Mouse (Mus musculus) adrenal gland, postnatal 4 days (tissue): ENCODE measurements around the gene Psma7. TPM values are rescaled to one million over a fixed set of nuclear protein-coding genes. Genes with fewer than 3 reads are reported as not detected.

Experiments
- DNase-seq, 2 experiments: peaks; one replicate each; pipeline ENCODE4 v3.0.0; 2021 to 2022; ENCODE audit warnings: low spot score in 2 of 2, mixed read lengths in 2 of 2
- total RNA-seq, 2 experiments: library from RNA; stranded (reverse); gene quantifications; 2 replicates each; pipeline ENCODE4 v1.2.3; 2021

Gene Psma7
- total RNA-seq, 2 experiments from 2014 or later: 245 to 248 TPM

DNA sequence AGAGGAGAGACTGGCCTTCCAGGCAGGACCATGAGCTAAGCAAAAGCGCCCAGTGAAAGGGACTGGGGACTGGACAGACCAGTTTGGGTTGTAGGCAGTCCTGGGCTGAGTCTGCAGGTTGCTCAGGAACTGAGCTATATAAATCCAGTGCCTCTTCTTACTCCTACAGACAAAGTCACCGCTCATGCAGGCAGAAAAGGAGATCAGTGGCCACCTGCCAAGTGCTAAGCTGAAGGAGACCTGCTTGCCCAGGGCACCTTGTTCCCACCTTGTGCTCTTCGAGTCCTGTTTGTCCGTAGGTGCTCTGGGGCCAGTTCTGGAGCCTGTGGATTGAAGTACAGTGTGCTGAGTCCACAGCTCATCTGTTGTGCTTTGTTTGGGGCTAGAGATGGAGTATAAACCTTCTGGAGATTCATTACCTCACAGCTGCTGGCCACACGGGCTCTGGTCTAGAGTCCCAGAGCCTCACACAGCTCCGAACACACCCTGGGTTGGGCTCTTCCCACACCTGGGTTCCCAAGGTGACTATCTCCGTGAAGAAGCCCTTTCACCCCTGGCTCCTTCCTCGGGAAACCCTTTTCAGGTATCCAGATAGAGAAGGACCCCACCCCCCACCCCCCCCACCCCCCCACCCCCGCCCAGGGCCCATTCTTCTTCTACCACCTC is 35.7 kb downstream of the Psma7 start:
- DNase-seq: no peak

- no peak for DNase-seq
Observed at GRCm38 (mm10) chr2:180005656-180006351, 36.4 kb downstream of the Psma7 start.

- DNase-seq: no peak
Observed at GRCm38 (mm10) chr2:180001635-180002034, 40.6 kb downstream of the Psma7 start.

- no peak for DNase-seq
Observed at GRCm38 (mm10) chr2:179998431-179998830, 43.8 kb downstream of the Psma7 start.

DNA sequence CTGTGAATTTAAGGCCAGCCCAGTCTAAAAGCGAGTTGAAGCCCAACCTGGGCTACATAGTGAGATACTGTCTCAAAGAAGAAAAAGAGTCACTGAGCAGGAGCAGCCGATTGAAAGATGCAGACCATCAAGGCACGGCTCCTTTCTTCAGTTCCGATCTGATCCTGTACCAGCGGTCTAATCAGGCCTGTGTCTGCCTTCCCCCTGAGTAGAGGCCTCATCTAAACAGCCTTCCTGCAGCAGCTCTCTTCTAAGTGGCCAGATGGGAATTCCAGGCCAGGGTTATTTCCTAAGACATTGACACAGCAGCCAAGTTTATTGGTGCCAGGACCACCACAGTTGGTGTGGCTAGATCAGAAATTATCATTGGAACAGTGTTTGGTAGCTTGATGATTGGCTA is 49.2 kb downstream of the Psma7 start:
- no peak for DNase-seq

DNA sequence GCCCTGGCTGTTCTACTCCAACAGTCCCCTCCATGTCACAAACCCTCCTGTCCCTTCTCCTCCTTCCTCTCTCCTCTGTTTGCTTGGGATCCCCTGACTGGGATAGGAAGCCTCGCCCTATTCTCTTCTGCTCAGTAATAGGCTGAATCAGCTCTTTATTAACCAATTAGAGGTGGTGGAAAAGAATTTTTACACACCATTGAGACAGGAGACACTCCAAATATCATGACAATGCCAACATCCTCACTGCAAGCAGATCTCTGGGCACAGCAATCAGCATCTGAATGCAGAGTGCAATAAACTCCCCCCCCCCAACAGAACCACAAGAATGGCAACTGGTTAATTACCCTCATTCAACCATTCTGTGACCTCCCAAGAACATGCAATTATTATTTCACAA is 53.1 kb downstream of the Psma7 start:
- no peak for DNase-seq

- DNase-seq: no peak
Observed at GRCm38 (mm10) chr2:179986437-179987022, 55.7 kb downstream of the Psma7 start.

Other genes starting within 250 kb of the Psma7 start
- 10 to 100 TPM; 22.7 to 26.0 TPM for gene Taf4, start 65.8 kb downstream of the Psma7 start, total RNA-seq
- 10 to 100 TPM; 45.3 to 47.4 TPM for gene Lsm14b, start 17.4 kb downstream of the Psma7 start, total RNA-seq
- 1 to 10 TPM; 8.9 to 9.6 TPM for gene Ss18l1, start 76 bp upstream of the Psma7 start, total RNA-seq
- gene Mtg2, start 28.2 kb upstream of the Psma7 start, total RNA-seq: 10 to 100 TPM; 16.4 to 17.7 TPM
- under 1 TPM; 0.28 to 0.48 TPM for gene Hrh3, start 62.1 kb upstream of the Psma7 start, total RNA-seq
- 10 to 100 TPM; 35.1 to 37.2 TPM for gene Osbpl2, start 76.9 kb upstream of the Psma7 start, total RNA-seq
- 100 to 1,000 TPM; 128 to 136 TPM for gene Adrm1, start 129.1 kb upstream of the Psma7 start, total RNA-seq
- gene Lama5, start 183.4 kb upstream of the Psma7 start, total RNA-seq: 10 to 100 TPM; 47.5 to 66.5 TPM
- gene Rps21, start 214.9 kb upstream of the Psma7 start, total RNA-seq: 1,000 to 10,000 TPM; 1,005 to 1,051 TPM
- gene Cables2, start 231.1 kb upstream of the Psma7 start, total RNA-seq: 10 to 100 TPM; 19.8 to 21.2 TPM
- gene Rbbp8nl, start 247.4 kb upstream of the Psma7 start, total RNA-seq: not detected